Mouse (Mus musculus) stomach, postnatal 0 days (tissue): ENCODE data around the gene Ubald1. TPM values are rescaled to one million over a fixed set of nuclear protein-coding genes. Genes with fewer than 3 reads are reported as not detected.

Source experiments
- ATAC-seq: fragments of 200-750 bp; cut with Nextera tagmentation; 2 replicates; pipeline ENCODE4 v1.8.0; 2017; ENCODE audit not compliant: low FRiP score, low TSS enrichment
- DNase-seq: peaks from one replicate; pipeline ENCODE4 v3.0.0-alpha.2; 2016; ENCODE audit warnings: low spot score
- H3K27ac ChIP-seq: fragments of 300-500 bp; sonication (generic); replicated peaks from 2 replicates; pipeline ENCODE4 v1.5.1; 2014; ENCODE audit warnings: mild to moderate bottlenecking, control low read depth
- H3K27me3 ChIP-seq: fragments of 300-500 bp; sonication (generic); 2 replicates; pipeline ENCODE4 v1.6.1; 2014; ENCODE audit warnings: low read length; ENCODE audit not compliant: control insufficient read depth, insufficient read depth
- H3K36me3 ChIP-seq: fragments of 300-500 bp; sonication (generic); 2 replicates; pipeline ENCODE4 v1.6.1; 2014; ENCODE audit warnings: low read length, mixed read lengths; ENCODE audit not compliant: control insufficient read depth, insufficient read depth
- H3K4me1 ChIP-seq: fragments of 300-500 bp; sonication (generic); replicated peaks from 2 replicates; pipeline ENCODE4 v1.6.1; 2014; ENCODE audit warnings: antibody characterized with exemption; ENCODE audit not compliant: control insufficient read depth, insufficient read depth
- H3K4me2 ChIP-seq: fragments of 300-500 bp; sonication (generic); replicated peaks from 2 replicates; pipeline ENCODE4 v1.6.1; 2014; ENCODE audit warnings: low read depth, mild to moderate bottlenecking, control low read depth, moderate library complexity
- H3K4me3 ChIP-seq: fragments of 300-500 bp; sonication (generic); 2 replicates; pipeline ENCODE4 v1.5.1; 2014; ENCODE audit warnings: low read depth, low read length, control low read depth
- H3K9ac ChIP-seq: fragments of 300-500 bp; sonication (generic); 2 replicates; pipeline ENCODE4 v1.6.1; 2014; ENCODE audit warnings: mild to moderate bottlenecking, low read length, control low read depth, mixed read lengths
- H3K9me3 ChIP-seq: fragments of 300-500 bp; sonication (generic); 2 replicates; pipeline ENCODE4 v1.6.1; 2016; ENCODE audit warnings: low read length; ENCODE audit not compliant: control insufficient read depth
- CTCF ChIP-seq: IDR thresholded peaks from 2 replicates; pipeline ENCODE4 v1.5.1; 2016; ENCODE audit warnings: antibody characterized with exemption, low read depth, mild to moderate bottlenecking, moderate library complexity
- EP300 ChIP-seq: optimal IDR thresholded peaks from 2 replicates; pipeline ENCODE3; 2016; ENCODE audit warnings: antibody characterized with exemption
- WGBS: fragments of 180-500 bp; shearing (Covaris S2); extraction: QIAGEN DNeasy Blood & Tissue Kit; methylation state at CpG from one replicate; pipeline ENCODE4 v1.1.7; 2014; 5-methylcytosine and 5-hydroxymethylcytosine counted together
- polyA plus RNA-seq: library from polyadenylated mRNA; unstranded; fragments of >200 nt; fragmentation: Nextera tagmentation; extraction: Ambion mirVana; gene quantifications from 2 replicates; pipeline ENCODE4 v1.2.1, GENCODE M21; 2015

The Ubald1 gene
- polyA plus RNA-seq, 1 experiment from 2014 or later: 32.1 TPM

DNA sequence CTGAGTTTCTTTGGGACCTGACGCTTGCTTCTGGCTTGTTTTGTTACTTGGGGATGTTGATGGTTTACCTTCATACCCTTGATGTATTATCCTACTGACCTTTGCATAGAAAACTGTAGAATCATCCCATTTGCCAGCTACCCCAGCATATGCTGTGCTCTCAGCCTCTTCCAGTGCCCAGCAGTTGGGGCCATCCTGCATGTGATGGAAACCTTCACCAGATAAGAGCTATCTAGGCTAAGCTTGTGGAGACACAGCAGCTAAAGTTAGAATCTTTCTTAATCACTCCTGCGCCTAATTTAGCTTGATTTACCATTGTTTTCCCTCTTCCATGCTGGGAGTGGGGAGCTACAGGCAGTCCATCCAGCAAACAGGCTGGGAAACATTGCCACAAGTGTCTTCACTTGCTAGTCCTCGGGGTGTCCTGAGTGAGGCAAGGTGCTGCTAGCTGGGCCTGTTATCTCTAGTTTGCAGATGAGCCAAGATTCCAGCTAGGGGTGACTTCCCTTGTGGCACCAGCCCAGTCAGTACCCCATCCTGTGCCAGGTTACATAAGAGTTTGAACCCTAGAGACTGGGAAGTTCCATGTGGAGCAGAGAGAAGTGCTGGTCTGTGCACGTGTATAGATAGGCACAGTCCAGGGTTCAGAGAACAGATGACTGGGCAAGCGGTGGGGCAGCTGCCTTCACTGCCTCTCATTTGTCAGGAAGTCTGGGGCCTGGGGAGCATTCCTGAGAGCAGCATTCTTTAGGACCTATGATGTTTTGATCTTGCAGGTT, 16.3 kb upstream of the Ubald1 start:
- peak; percentile 47 for ATAC-seq

DNA sequence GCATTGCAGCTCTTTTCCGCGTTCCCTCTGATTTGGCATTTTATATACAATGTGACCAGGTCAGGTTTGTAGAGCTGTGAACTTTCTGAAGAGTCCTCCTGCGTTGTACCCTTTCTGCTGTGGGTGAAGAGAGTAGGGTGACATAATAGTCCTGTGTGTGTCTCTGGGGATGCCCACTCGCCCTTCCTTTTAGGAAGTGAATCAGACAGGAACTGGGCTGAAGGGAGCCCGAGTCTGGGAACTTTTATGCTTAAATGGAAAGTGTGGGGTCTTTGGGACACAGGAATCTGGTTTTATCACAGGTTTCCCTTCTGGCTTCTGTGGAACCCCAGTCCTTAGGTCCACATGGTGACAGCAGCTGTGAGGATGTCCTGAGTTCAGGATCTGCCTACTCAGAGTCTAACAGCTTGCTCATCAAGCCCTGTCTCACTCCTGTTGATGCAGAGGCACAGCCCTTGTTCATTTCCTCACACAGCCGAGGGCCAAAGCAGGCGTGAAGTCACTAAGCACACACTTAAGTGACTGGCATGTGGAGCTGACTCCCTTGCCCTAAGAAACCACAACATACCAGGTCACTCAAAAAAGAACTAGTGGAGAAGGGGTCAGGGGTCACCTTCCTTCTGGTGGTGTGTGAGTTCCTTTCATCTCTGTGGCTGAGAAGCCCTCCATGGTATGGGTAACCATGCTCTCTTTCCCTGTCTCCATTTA, 14.2 kb upstream of the Ubald1 start:
- H3K4me3 ChIP-seq: no peak overlapping the region
- DNase-seq (no peak), ATAC-seq (0 out of 2 replicates have a peak, but pooled peaks have one; percentile 34)
- H3K4me1 ChIP-seq: no peaks in the 10 kb centered on the region
- H3K9ac ChIP-seq: no peak overlapping the region
- H3K9me3 ChIP-seq: no peaks in the 10 kb centered on the region
- no peak for TF ChIP-seq CTCF
- TF ChIP-seq EP300: no peak
- 75% methylated on average over 7 of the region's 7 CpGs for WGBS
- no peak overlapping the region for H3K27ac ChIP-seq
- H3K4me2 ChIP-seq: no peak overlapping the region
- H3K36me3 ChIP-seq: no peaks in the 10 kb centered on the region
- no peaks in the 10 kb centered on the region for H3K27me3 ChIP-seq

More for the DNA sequence above, 16.3 kb upstream of the Ubald1 start:
- H3K9ac ChIP-seq: no peak overlapping the region
- no peak for DNase-seq
- no peak overlapping the region for H3K4me3 ChIP-seq
- no peak overlapping the region for H3K4me2 ChIP-seq
- no peaks in the 10 kb centered on the region for H3K27me3 ChIP-seq
- no peak overlapping the region; the same call in none of the 2 replicates for H3K27ac ChIP-seq
- no peaks in the 10 kb centered on the region for H3K36me3 ChIP-seq
- no peaks in the 10 kb centered on the region for H3K4me1 ChIP-seq
- 73% methylated on average over 5 of the region's 5 CpGs for WGBS
- TF ChIP-seq EP300 (no peak), CTCF (no peak)
- no peaks in the 10 kb centered on the region for H3K9me3 ChIP-seq

- Histone ChIP-seq H3K9me3 (no peaks in the 10 kb centered on the region), H3K27me3 (no peaks in the 10 kb centered on the region), H3K4me2 (no peak overlapping the region), H3K9ac (no peak overlapping the region), H3K4me1 (peaks cover 3% of the 10 kb centered on the region), H3K27ac (no peak overlapping the region), H3K36me3 (no peaks in the 10 kb centered on the region), H3K4me3 (no peak overlapping the region)
- DNase-seq: no peak
- ATAC-seq: no peak
- no peak for TF ChIP-seq CTCF
- no peak for TF ChIP-seq EP300
- WGBS: 81% methylated on average over 6 of the region's 6 CpGs
These were observed 12.1 kb upstream of the Ubald1 start for GRCm38 (mm10) chr16:4892171-4892570.

DNA sequence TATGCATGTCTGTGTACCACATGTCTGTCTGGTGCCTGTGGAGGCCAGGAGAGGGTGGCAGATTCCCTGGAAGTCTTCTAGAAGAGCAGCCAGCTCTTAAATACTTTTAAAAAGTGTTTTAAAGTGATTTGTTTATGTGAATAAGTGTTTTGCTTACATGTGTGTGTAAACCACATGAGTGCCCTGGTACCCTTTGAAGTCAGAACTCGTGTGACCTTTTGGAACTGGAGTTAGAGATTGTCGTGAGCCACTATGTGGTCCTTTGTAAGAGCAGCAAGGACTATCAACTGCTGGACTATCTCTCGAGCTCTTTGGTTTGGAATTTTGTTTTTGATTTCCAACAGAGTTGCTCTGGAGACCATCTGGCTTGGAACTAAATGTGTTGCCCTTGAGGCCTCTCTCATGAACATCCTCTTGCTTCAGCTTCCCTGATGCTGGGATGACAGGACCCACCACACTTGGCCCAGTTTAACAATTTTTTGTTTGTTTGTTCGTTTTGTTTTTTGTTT, 10.1 kb upstream of the Ubald1 start:
- ATAC-seq (no peak), DNase-seq (no peak)
- Histone ChIP-seq H3K9me3 (no peaks in the 10 kb centered on the region), H3K36me3 (no peaks in the 10 kb centered on the region), H3K27ac (no peak overlapping the region), H3K27me3 (no peaks in the 10 kb centered on the region), H3K4me1 (peaks cover 3% of the 10 kb centered on the region), H3K9ac (no peak overlapping the region), H3K4me3 (no peak overlapping the region), H3K4me2 (no peak overlapping the region)
- 40% methylated on average over 4 of the region's 4 CpGs for WGBS
- no peak for TF ChIP-seq EP300
- no peak for TF ChIP-seq CTCF

DNA sequence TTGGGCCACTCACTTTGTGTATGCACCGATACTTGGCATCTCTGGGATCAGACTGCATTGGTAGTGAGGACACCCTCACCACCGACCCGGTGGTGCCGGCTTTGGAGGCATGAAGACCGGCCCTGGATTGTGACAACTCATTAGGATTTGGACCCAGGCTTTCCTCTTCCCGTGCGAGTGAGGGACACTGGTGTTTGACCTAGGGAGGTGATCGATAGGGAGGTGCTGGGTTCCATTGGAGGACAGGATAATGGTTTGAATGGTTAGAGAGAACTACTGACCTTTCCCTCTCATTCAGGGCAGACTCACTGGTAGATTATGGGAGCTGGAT, 6.5 kb upstream of the Ubald1 start:
- Histone ChIP-seq H3K4me1 (peaks cover 3% of the 10 kb centered on the region), H3K9me3 (no peaks in the 10 kb centered on the region), H3K27me3 (no peaks in the 10 kb centered on the region), H3K4me3 (peak overlapping the region; percentile 92), H3K27ac (peak overlapping the region; percentile 93), H3K4me2 (peak overlapping the region; percentile 87), H3K36me3 (no peaks in the 10 kb centered on the region), H3K9ac (peak overlapping the region; percentile 89)
- TF ChIP-seq CTCF: no peak
- no peak for TF ChIP-seq EP300
- ATAC-seq (no peak), DNase-seq (no peak)
- WGBS: 0% methylated on average over 8 of the region's 8 CpGs
